Mouse (Mus musculus) right cerebral cortex, postnatal 4 days (tissue): Measurements from ENCODE around the gene Exoc6b.
"Not testable (repeated sequence)": the region's sequence is repeated elsewhere in the genome, so short reads cannot be mapped to it uniquely, and the experiment has no call there.

Experiments used
- DNase-seq: peaks from one replicate; pipeline ENCODE4 v3.0.0-alpha.2; 2022

The Exoc6b gene

GRCm38 (mm10) chr6:85069023-85069985 lies at the start of gene Exoc6b:
Exoc6b (minus strand) TSS chr6:85069513.
- peak; percentile 86 for DNase-seq

GRCm38 (mm10) chr6:85117545-85118511 lies 48.5 kb upstream of the Exoc6b start:
- not testable (repeated sequence) for DNase-seq

GRCm38 (mm10) chr6:85105033-85105615 lies 35.8 kb upstream of the Exoc6b start:
- no peak for DNase-seq

GRCm38 (mm10) chr6:85103321-85103720 lies 34.0 kb upstream of the Exoc6b start:
- DNase-seq: no peak

- DNase-seq: no peak
Observed at GRCm38 (mm10) chr6:85096441-85096840, 27.1 kb upstream of the Exoc6b start.

- no peak for DNase-seq
Observed at GRCm38 (mm10) chr6:85087425-85087824, 18.1 kb upstream of the Exoc6b start.

- DNase-seq: no peak
Observed at GRCm38 (mm10) chr6:85086645-85087044, 17.3 kb upstream of the Exoc6b start.

GRCm38 (mm10) chr6:85076179-85076720 lies 6.9 kb upstream of the Exoc6b start:
- not testable (repeated sequence) for DNase-seq

- DNase-seq: no peak
Observed at GRCm38 (mm10) chr6:85074996-85075395, 5.7 kb upstream of the Exoc6b start.

- no peak for DNase-seq
Observed at GRCm38 (mm10) chr6:85068322-85069022, 841 bp downstream of the Exoc6b start.

- no peak for DNase-seq
Observed at GRCm38 (mm10) chr6:85057641-85058040, 11.7 kb downstream of the Exoc6b start.

GRCm38 (mm10) chr6:85051109-85051508 lies 18.2 kb downstream of the Exoc6b start:
- no peak for DNase-seq

- DNase-seq: no peak
Observed at GRCm38 (mm10) chr6:85046531-85046930, 22.8 kb downstream of the Exoc6b start.

GRCm38 (mm10) chr6:85044621-85045152 lies 24.6 kb downstream of the Exoc6b start:
- no peak for DNase-seq

GRCm38 (mm10) chr6:85037677-85038076 lies 31.6 kb downstream of the Exoc6b start:
- DNase-seq: peak; percentile 47

- DNase-seq: no peak
Observed at GRCm38 (mm10) chr6:85029671-85030070, 39.6 kb downstream of the Exoc6b start.

- DNase-seq: no peak
Observed at GRCm38 (mm10) chr6:85024403-85024802, 44.9 kb downstream of the Exoc6b start.

- no peak for DNase-seq
Observed at GRCm38 (mm10) chr6:85017011-85017410, 52.3 kb downstream of the Exoc6b start.

GRCm38 (mm10) chr6:85013906-85014305 lies 55.4 kb downstream of the Exoc6b start:
- no peak for DNase-seq

- no peak for DNase-seq
Observed at GRCm38 (mm10) chr6:85010397-85010796, 58.9 kb downstream of the Exoc6b start.

GRCm38 (mm10) chr6:84995418-84995817 lies 73.9 kb downstream of the Exoc6b start:
- DNase-seq: no peak

GRCm38 (mm10) chr6:84976563-84976971 lies 92.7 kb downstream of the Exoc6b start:
- no peak for DNase-seq
